Mouse (Mus musculus) kidney, adult 2 months (tissue): Measurements from ENCODE around the gene Prn.

Experiments used
- CTCF ChIP-seq: fragments of 200-500 bp; conservative IDR thresholded peaks from 2 replicates; pipeline ENCODE4 v1.5.1; 2011; ENCODE audit warnings: low read depth, mild to moderate bottlenecking, control low read depth, low read length, moderate library complexity, mixed read lengths; ENCODE audit not compliant: insufficient read depth, insufficient read length
- POLR2A ChIP-seq: fragments of 200-500 bp; IDR thresholded peaks from one replicate; pipeline ENCODE4 v1.6.1; 2011; ENCODE audit warnings: low read depth, low read length, control low read depth

GRCm38 (mm10) chr2:131864262-131864796, 45.4 kb upstream of the Prn start:
- TF ChIP-seq POLR2A (no peak), CTCF (no peak)
